Mouse (Mus musculus) mouse trophoblast stem cell (cell line): ENCODE measurements at regions not wholly inside any gene's neighbourhood (a gene's known extent, or its start where the extent isn't known, plus 50 kb on each side); places are given as distances from the start of the nearest gene placed in this dataset.

Experiments
- in situ Hi-C, 2 experiments: fragments of 300-500 bp; cut with MseI, MboI; formaldehyde crosslinking; loops; 2 replicates in 1 of 2; 3 replicates in 1 of 2; pipeline ENCODE4 v1.15.1; 2025

GRCm38 (mm10) chr2:84265002-84265401 is 160.2 kb downstream of the Calcrl start:
- in situ Hi-C loops: no loop called here

GRCm38 (mm10) chr2:84266158-84266557 is 159.1 kb downstream of the Calcrl start:
- in situ Hi-C loops: no loop called here

GRCm38 (mm10) chr2:84266883-84267554 is 158.2 kb downstream of the Calcrl start:
- in situ Hi-C loops: no loop called here

GRCm38 (mm10) chr2:84274038-84274724 is 151.0 kb downstream of the Calcrl start:
- in situ Hi-C loops: no loop called here

GRCm38 (mm10) chr2:84277181-84277580 is 148.0 kb downstream of the Calcrl start:
- in situ Hi-C loops: no loop called here
